Mouse (Mus musculus) midbrain, embryonic 11.5 days (tissue): ENCODE measurements around the gene Svep1. TPM values are rescaled to one million over a fixed set of nuclear protein-coding genes. Genes with fewer than 3 reads are reported as not detected.

ENCODE experiments used
- ATAC-seq: fragments of 200-750 bp; cut with Nextera tagmentation; 2 replicates; pipeline ENCODE4 v1.8.0; 2017; ENCODE audit warnings: moderate TSS enrichment, moderate library complexity; ENCODE audit not compliant: low FRiP score
- DNase-seq: peaks from one replicate; pipeline ENCODE4 v3.0.0; 2015; ENCODE audit warnings: low spot score; ENCODE audit errors: missing footprints
- H3K27ac ChIP-seq: fragments of 300-500 bp; sonication (generic); 2 replicates; pipeline ENCODE4 v1.5.1; 2014; ENCODE audit warnings: low read depth, low read length
- H3K27me3 ChIP-seq: fragments of 300-500 bp; sonication (generic); 2 replicates; pipeline ENCODE4 v1.6.1; 2014; ENCODE audit warnings: mild to moderate bottlenecking, low read length, moderate library complexity, mixed read lengths; ENCODE audit not compliant: control insufficient read depth, insufficient read depth
- H3K36me3 ChIP-seq: fragments of 300-500 bp; sonication (generic); 2 replicates; pipeline ENCODE4 v1.6.1; 2014; ENCODE audit warnings: mild to moderate bottlenecking, low read length, moderate library complexity, mixed read lengths; ENCODE audit not compliant: control insufficient read depth, insufficient read depth
- H3K4me1 ChIP-seq: fragments of 300-500 bp; sonication (generic); 2 replicates; pipeline ENCODE4 v1.6.1; 2014; ENCODE audit warnings: low read length; ENCODE audit not compliant: control insufficient read depth, insufficient read depth
- H3K4me2 ChIP-seq: fragments of 300-500 bp; sonication (generic); 2 replicates; pipeline ENCODE4 v1.6.1; 2014; ENCODE audit warnings: mild to moderate bottlenecking, moderate library complexity
- H3K4me3 ChIP-seq: fragments of 300-500 bp; sonication (generic); 2 replicates; pipeline ENCODE4 v1.5.1; 2014; ENCODE audit warnings: low read depth, low read length
- H3K9ac ChIP-seq: fragments of 300-500 bp; sonication (generic); 2 replicates; pipeline ENCODE4 v1.6.1; 2014; ENCODE audit warnings: low read length
- H3K9me3 ChIP-seq: fragments of 300-500 bp; sonication (generic); 2 replicates; pipeline ENCODE4 v1.6.1; 2016; ENCODE audit warnings: low read length; ENCODE audit not compliant: control insufficient read depth
- WGBS: fragments of 180-500 bp; shearing (Covaris S2); extraction: QIAGEN DNeasy Blood & Tissue Kit; methylation state at CpG from one replicate; pipeline ENCODE4 v1.1.7; 2014; 5-methylcytosine and 5-hydroxymethylcytosine counted together
- polyA plus RNA-seq: library from polyadenylated mRNA; unstranded; fragments of >200 nt; fragmentation: Nextera tagmentation; extraction: Ambion mirVana; gene quantifications from 2 replicates; pipeline ENCODE4 v1.2.1, GENCODE M21; 2014

Svep1 gene
- polyA plus RNA-seq, 1 experiment from 2014 or later = 2.2 TPM

DNA sequence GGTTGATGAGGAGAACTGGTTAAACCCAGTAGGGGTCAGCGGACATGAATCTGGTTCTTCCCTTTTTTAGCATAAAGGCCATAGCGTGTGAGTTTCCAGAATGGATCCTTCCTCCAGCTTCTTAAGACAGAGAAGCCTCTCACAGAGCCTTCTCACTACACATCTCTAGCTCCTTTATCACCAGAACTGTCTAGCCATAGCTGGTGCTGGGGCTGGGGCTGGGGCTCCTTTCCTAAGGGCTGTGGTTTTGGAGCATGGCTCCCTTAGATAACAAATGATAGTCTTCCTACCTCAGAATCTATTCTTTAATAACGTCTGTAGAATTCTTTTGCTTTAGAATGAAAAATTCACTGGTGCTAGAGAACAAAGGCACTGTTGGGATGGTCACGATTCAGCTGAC lies 76.8 kb downstream of the Svep1 start:
- ATAC-seq (no peak), DNase-seq (no peak)
- H3K27ac ChIP-seq = no peak overlapping the region
- WGBS = 82% methylated on average over 4 of the region's 4 CpGs
- no peaks in the 10 kb centered on the region for H3K4me1 ChIP-seq
- no peaks in the 10 kb centered on the region for H3K9me3 ChIP-seq
- H3K4me2 ChIP-seq = no peak overlapping the region
- no peak overlapping the region for H3K4me3 ChIP-seq
- H3K36me3 ChIP-seq = no peaks in the 10 kb centered on the region
- no peaks in the 10 kb centered on the region for H3K27me3 ChIP-seq
- H3K9ac ChIP-seq = no peak overlapping the region

DNA sequence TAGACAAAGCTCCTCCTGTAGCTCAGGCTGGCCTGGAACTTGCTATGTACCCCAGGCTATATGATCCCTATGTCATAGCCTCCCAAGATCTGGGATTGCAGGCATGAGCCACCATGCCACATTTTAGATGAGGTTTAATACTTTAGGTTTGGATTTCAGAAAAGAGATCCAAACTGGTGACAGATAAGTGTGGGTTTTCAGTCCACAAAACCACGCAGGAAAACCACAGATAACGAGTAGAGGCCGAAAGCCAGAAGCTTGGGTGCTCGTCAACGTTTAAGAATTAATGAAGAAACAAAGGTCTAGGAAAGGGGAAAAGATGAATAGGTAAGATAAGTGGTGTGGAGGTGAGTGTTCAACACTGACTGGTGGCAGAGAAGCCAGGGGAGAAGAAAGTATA lies 79.6 kb downstream of the Svep1 start:
- no peaks in the 10 kb centered on the region for H3K36me3 ChIP-seq
- no peaks in the 10 kb centered on the region for H3K4me1 ChIP-seq
- DNase-seq (no peak), ATAC-seq (no peak)
- H3K9ac ChIP-seq = no peak overlapping the region
- H3K4me2 ChIP-seq = no peak overlapping the region
- no peak overlapping the region for H3K27ac ChIP-seq
- WGBS = 92% methylated on average over 5 of the region's 5 CpGs
- no peaks in the 10 kb centered on the region for H3K27me3 ChIP-seq
- H3K4me3 ChIP-seq = no peak overlapping the region
- H3K9me3 ChIP-seq = no peaks in the 10 kb centered on the region

DNA sequence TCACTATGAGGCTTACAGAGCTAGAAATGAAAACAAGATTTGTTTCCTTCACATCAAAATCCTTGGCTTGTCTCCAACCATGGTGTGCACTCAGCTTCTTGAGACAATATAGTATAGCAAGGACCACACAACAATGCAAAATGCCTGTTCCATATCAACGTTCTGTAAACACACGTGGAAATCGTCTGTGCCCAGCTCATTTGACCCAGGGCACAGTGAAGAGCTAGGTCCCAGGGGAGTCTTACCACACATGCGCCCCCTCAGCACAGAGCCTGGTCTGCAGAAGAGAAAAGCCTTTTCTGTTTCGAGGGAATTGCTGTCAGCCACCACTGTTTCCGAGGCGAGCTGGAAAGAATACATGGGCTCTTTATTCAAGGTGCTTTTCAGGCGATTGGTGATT lies 91.2 kb downstream of the Svep1 start:
- DNase-seq = no peak
- H3K4me1 ChIP-seq = no peaks in the 10 kb centered on the region
- H3K9ac ChIP-seq = no peak overlapping the region
- H3K4me2 ChIP-seq = no peak overlapping the region
- no peaks in the 10 kb centered on the region for H3K9me3 ChIP-seq
- 62% methylated on average over 8 of the region's 8 CpGs for WGBS
- no peaks in the 10 kb centered on the region for H3K36me3 ChIP-seq
- no peak overlapping the region for H3K4me3 ChIP-seq
- ATAC-seq = no peak
- no peaks in the 10 kb centered on the region for H3K27me3 ChIP-seq
- H3K27ac ChIP-seq = no peak overlapping the region

DNA sequence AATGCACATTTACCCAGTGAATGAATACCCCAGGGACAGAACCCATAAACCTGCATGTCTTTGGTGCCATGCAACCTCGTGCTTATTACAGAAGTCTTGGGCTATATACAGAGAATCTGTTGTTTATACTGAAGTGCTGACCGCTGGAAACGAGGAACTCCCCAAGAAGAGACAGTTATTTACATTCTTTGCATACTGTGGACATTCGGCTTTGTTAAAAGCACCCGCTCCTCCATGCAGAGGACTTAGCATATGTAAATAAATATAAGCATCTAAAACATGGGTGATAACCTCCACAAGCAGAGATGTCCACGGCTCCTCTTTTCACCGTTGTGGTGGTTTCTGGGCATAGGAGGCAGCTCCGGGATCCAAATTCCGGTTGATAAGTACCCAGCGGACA lies 95.7 kb downstream of the Svep1 start:
- WGBS = 87% methylated on average over 10 of the region's 10 CpGs
- H3K27ac ChIP-seq = no peak overlapping the region
- no peak overlapping the region for H3K4me2 ChIP-seq
- H3K36me3 ChIP-seq = no peaks in the 10 kb centered on the region
- no peak overlapping the region for H3K4me3 ChIP-seq
- DNase-seq = no peak
- no peaks in the 10 kb centered on the region for H3K4me1 ChIP-seq
- ATAC-seq = no peak
- H3K9me3 ChIP-seq = no peaks in the 10 kb centered on the region
- no peak overlapping the region for H3K9ac ChIP-seq
- H3K27me3 ChIP-seq = no peaks in the 10 kb centered on the region

DNA sequence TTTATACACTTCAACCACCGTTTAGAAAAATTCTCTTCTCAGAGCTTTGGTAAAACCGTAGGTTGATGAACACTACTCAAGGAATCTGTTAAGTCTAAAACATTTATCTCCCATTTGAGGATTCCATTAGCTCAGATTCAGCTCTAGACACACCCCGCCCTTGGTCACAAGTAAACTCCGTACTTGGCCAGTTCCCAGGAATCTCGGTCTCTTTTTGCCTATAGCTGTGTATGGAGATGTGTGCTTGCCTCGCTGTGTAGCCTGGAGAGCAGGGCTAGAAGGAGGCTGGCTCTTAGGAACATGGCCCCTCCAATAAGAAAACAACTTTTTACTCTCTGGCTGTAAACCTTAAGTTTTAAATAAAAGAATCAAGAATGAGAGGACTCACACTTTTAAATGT lies 96.9 kb downstream of the Svep1 start:
- H3K4me3 ChIP-seq = no peak overlapping the region
- no peaks in the 10 kb centered on the region for H3K4me1 ChIP-seq
- H3K9me3 ChIP-seq = no peaks in the 10 kb centered on the region
- 92% methylated on average over 6 of the region's 6 CpGs for WGBS
- no peaks in the 10 kb centered on the region for H3K36me3 ChIP-seq
- ATAC-seq (no peak), DNase-seq (no peak)
- no peak overlapping the region for H3K4me2 ChIP-seq
- no peak overlapping the region for H3K27ac ChIP-seq
- no peak overlapping the region for H3K9ac ChIP-seq
- no peaks in the 10 kb centered on the region for H3K27me3 ChIP-seq

DNA sequence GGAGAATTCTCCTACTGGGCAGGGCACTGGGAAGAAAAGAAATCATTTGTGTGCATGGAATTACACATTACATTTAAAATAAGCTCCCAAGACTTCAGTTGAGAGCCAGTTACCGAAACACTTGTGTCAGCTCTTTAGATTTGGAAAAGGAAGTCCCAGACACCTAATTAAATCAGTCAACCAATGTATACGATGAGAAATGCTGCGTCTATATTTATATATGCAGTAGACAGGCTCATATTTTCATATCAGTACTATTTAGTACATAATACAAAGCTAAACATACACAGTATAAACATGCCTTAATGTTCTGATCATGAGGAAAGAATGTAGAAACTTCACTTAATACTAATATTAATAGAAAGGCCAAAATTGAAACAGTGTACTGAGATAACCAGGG lies 98.3 kb downstream of the Svep1 start:
- Histone ChIP-seq H3K27ac (no peak overlapping the region), H3K4me2 (no peak overlapping the region), H3K9me3 (no peaks in the 10 kb centered on the region), H3K4me3 (no peak overlapping the region), H3K27me3 (no peaks in the 10 kb centered on the region), H3K9ac (no peak overlapping the region), H3K4me1 (no peaks in the 10 kb centered on the region), H3K36me3 (no peaks in the 10 kb centered on the region)
- DNase-seq = no peak
- 92% methylated on average over 3 of the region's 3 CpGs for WGBS
- ATAC-seq = no peak

DNA sequence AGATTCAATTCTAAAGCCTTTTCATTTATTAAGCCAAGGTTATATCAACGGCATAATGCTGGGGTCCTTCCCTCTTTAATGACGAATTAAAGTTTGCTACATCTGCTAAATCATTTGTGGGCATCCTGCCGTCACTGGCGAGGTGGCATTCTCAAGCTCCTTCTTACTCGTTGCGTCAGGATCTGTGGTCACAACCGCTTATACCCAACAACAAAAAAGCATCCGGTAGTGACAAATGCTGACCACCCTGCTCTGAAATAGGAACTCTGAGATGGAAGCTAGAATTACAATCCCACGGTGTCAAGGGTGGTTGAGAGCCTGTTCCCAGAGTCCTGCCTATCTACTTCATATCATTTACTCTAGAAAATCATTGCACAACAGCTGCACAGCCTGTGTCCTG lies 108.9 kb downstream of the Svep1 start:
- DNase-seq = no peak

DNA sequence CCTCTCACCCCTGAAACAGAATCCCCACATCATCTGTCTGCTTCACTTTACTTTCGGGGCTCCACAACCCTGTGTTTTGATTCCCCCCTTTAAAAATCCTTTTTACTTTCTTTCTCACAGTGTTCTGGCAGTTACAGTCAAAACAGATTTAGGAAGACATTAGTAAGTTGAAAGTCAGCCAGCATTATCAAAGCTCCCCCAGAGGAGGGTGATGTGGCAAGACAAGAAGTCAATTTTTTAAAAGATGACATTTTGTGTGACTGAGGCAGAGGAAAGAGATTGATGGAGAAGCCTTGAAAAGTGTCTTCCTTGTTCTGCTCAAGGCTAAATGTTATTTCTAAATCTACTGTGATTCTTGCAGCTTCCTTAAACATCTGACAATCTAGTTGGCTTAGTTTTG lies 119.9 kb downstream of the Svep1 start:
- Histone ChIP-seq H3K27ac (no peak overlapping the region), H3K4me1 (no peaks in the 10 kb centered on the region), H3K4me3 (no peak overlapping the region), H3K36me3 (no peaks in the 10 kb centered on the region), H3K4me2 (no peak overlapping the region), H3K9me3 (no peaks in the 10 kb centered on the region), H3K9ac (no peak overlapping the region), H3K27me3 (no peaks in the 10 kb centered on the region)
- whole genome bisulfite sequencing = 92% methylated on average over 1 of the region's 1 CpGs
- DNase-seq (no peak), ATAC-seq (no peak)

More for the DNA sequence above, 108.9 kb downstream of the Svep1 start:
- Histone ChIP-seq H3K36me3 (no peaks in the 10 kb centered on the region), H3K27me3 (no peaks in the 10 kb centered on the region), H3K9ac (no peak overlapping the region), H3K4me1 (no peaks in the 10 kb centered on the region), H3K4me3 (no peak overlapping the region), H3K27ac (no peak overlapping the region), H3K4me2 (no peak overlapping the region), H3K9me3 (no peaks in the 10 kb centered on the region)
- 94% methylated on average over 9 of the region's 9 CpGs for WGBS
- no peak for ATAC-seq

DNA sequence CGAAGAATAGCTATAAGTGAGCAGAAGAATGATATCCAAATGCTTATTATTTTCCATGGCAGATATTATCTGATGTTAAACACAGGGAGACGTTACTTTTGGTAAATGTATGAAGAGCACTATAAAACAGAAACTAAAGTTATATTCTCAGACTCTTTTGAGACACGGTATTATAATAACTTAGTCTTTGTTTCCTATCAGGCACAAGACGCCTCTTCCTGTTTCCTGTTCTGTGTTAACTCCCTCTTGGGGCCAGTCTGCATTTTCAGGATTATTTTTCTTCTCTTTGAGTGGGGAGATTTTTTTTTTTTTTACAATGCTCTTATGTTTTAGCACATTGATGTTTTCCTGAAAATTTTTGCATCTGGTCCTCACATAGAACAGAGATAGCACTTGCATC lies 120.5 kb downstream of the Svep1 start:
- Histone ChIP-seq H3K9ac (no peak overlapping the region), H3K4me3 (no peak overlapping the region), H3K4me2 (no peak overlapping the region), H3K36me3 (no peaks in the 10 kb centered on the region), H3K27ac (no peak overlapping the region), H3K4me1 (no peaks in the 10 kb centered on the region), H3K27me3 (no peaks in the 10 kb centered on the region), H3K9me3 (no peaks in the 10 kb centered on the region)
- 84% methylated on average over 4 of the region's 4 CpGs for WGBS
- DNase-seq (no peak), ATAC-seq (no peak)

DNA sequence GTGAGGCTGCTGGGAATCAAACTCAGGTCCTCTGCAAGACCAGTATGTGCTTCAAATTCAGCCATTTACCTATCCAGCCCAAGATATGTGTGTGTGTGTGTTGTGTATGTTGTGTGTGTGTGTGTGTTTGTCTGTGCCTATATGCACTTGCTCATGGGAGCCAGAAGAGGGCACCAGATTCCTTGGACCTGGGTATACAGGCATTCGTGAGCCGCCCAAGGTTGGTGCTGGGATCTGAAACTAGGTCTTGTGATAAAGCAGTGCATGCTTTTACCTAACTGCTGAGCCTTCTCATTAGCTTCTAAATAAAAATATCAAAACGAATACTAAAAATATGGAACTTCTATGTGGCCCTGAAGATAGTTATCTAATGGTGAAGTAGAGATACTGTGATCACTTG lies 121.3 kb downstream of the Svep1 start:
- Histone ChIP-seq H3K27me3 (no peaks in the 10 kb centered on the region), H3K9me3 (no peaks in the 10 kb centered on the region), H3K4me3 (no peak overlapping the region), H3K9ac (no peak overlapping the region), H3K27ac (no peak overlapping the region), H3K4me1 (no peaks in the 10 kb centered on the region), H3K4me2 (no peak overlapping the region), H3K36me3 (no peaks in the 10 kb centered on the region)
- DNase-seq = no peak
- 77% methylated on average over 3 of the region's 3 CpGs for WGBS
- no peak for ATAC-seq
